Mouse (Mus musculus): ENCODE results near the gene Zfp84.
"Not testable (repeated sequence)": the region's sequence is repeated elsewhere in the genome, so short reads cannot be mapped to it uniquely, and the experiment has no call there.

Zfp84 gene

DNA sequence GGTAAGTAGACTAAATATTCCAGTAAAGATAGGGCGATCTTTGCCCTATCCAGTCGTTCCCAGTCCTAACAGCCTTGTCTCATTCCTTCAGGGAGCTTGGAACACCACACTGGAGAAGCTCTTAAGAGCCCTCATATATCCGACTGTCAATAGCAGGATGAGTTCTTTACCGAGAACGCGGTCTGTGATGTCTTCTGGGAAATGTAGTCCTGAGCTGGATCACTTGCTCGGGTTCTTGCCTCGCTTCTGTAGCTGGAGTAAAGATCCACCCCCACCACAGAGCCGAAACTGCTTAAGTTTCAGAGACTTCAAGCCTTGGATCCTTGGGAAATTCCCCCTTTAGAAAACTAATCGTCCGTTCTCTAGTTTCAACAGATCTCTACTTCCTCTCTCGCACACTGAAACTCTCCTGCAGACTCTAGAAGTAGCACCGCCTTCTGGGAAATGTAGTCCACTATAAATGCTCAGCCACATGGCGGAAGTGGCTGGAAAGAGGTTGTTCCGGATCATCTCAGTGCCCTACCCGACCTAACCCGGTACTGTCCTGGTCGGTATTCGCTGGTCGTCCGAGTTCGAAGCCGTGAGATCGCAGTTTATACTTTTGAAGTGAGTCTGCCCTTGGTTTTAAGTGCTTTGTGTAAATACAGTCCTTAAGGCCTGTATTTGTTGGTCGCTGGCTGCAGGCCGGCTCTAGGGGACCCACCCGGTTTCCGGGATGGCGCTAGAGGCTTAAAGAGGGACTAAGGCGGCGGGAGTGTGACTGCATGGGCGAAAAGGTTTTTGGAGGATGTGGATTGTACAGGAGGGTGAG is at the start of gene Zfp84:
Gene Zfp84, plus strand, starts transcription at position 463 of the 811 bp plus-strand sequence.
- DNase-seq, result peak; percentile 85

GRCm38 (mm10) chr7:29725461-29726142 is 42.8 kb upstream of the Zfp84 start:
- DNase-seq, result not testable (repeated sequence)

GRCm38 (mm10) chr7:29726860-29727259 is 41.5 kb upstream of the Zfp84 start, which contains the start of gene Catsperg2:
Gene Catsperg2, minus strand, starts transcription at chr7:29727032.
- DNase-seq, result not testable (repeated sequence)

GRCm38 (mm10) chr7:29728055-29728454 is 40.3 kb upstream of the Zfp84 start:
- DNase-seq, result no peak

DNA sequence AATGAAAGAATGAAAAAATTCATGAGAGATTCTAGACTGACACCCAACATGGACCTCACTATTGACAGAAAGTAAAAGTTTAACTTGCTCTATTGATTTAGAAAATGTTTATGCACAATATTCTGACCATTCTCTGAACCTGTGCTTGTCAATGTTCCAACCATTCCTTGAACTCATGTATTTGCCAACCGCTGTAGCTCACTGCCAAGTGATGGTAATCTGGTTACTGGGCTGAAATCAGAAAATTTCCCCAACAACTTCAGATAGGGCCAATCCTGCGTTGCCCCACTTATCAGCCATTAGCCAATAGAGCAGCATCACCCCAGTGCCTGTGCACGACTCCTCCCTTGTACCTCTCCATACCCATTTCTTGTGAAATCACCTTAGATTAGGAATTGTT is 26.1 kb upstream of the Zfp84 start:
- no peak for DNase-seq

DNA sequence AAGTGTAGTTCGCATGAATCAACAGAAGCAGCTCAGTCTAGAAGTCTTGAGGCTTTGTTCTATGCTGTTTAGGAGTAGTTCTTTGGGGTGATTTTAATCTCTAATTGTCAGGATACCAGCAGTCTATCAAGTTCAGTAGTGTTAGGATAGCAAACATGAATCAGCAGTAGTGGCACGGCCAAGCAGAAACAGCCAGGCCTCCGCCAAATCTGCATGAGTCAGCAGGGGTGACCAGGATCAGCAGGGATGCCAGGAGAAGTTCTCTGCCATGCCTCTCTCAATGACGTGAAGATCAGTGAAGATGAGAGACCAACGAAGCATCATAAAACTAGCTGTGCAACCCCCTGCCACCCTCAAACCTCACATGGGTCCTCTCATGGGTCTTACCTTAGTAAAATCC is 7.9 kb upstream of the Zfp84 start:
- DNase-seq, result no peak

DNA sequence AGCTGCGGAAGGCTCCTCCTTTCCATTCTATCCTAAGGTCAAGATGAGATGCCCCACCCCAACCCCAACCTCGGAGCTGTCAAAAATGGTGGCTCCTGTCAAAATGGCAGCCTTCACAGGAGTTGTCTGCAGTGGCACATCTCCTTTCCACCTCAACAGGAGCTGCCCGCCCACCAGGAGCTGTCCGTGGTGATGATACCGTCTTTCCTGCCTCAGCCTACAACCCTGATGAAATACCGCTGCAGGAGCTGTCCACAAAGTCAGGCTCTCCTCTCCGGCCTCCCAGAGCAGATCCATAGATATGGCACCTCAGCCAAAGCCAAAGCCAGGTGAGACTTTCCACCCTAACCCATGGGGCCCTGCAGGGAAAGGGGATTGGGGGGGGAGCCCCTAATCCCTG is 3.6 kb upstream of the Zfp84 start:
- no peak for DNase-seq

DNA sequence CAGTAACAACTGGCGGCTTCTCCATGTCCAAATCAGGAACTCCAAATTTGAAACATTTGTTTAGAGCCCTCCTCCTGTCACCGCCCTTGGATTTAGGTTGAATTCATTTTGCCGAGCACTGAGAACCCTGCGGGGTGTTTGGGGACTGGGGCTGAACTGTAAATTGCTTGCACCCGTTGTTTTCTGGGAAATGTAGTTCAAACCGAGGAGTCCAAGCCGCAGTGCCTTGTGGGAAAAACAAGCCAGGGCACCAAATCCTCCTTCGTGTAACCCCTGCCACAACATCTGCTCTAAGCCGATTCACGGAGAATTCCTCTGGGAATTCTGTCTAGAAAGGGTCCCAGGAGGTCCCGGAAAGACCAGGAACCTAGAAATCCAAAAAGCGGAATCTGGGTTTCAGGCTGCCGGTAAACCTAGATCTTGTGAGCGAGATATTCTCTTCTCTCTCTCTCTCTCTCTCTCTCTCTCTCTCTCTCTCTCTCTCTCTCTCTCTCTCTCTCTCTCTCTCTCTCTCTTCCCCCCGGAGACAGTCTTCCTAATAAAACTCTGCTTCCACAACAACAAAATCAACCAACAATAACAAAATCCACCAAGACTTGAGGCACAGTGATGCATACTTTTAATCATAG is 1.2 kb upstream of the Zfp84 start:
- DNase-seq, result peak; percentile 83

DNA sequence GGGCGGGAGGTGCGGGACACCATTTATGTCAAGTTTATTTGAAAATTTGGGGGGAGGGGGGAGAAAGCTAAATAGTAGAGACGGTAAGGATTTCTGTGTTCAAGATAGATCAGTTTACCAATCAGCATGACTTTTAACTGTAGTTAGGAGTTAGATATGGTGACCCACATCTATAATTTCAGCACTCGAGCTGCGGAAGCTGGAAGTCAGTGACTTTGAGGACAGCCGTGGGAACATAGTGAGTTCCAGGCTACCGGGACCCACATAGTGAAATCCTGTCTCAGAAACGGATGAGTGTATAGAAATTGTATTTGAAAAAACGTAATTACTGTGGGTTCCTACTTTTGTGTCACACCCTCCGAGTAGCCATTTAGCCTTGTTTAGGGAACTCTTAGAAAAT is 628 bp downstream of the Zfp84 start:
- no peak for DNase-seq

- no peak for DNase-seq
Measured at GRCm38 (mm10) chr7:29773503-29773902, 5.2 kb downstream of the Zfp84 start.

DNA sequence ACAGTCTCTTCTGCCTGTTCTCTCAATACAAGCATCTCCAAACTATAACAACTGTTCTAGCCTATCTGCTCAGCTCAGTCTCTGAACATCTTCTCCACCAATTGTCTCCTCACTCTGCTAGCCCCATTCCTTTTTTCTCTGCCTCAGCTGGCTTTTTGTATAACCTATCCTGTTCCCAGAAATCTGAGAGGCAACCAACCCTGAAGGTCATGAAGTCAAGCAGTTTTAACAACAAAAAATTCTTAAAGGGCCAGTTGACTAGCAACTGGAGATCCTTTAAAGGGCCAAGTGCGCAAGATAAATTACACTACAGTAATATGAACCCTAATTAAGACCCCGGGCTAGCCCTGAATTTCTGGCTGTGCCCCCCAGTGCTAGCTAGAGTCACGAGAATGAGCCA is 6.0 kb downstream of the Zfp84 start:
- no peak for DNase-seq

DNA sequence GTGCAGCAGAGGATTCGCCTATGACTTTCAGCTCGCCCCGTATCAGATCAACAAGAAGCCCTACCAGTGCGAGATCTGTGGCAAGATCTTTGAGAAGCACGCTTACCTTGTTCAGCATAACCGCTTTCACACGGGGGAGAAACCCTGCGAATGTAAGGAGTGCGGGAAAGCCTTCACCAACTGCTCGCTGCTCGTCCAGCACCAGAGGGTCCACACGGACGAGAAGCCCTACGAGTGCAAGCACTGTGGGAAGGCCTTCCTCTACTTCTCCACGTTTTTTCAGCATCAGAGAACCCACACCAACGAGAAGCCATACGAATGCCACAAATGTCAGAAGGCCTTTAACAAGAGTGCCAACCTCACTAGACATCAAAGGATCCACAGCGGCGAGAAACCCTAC is 8.2 kb downstream of the Zfp84 start:
- no peak for DNase-seq

DNA sequence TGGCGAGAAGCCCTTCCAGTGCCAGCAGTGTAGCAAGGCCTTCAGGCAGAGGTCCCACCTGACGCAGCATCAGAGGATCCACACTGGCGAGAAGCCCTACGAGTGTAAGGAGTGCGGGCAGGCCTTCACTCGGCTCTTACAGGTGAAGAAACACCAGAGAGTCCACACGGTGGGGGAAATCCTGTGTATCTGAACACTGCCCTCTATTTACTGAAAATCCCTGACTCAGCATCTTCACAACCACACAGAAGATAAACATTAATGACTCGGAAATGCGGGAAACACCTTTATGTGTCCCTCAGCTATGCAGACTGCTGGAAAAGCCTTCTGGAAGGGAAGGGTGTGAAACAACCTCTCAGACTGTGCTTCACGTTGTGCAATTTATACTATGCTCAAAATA is 9.0 kb downstream of the Zfp84 start:
- no peak for DNase-seq

DNA sequence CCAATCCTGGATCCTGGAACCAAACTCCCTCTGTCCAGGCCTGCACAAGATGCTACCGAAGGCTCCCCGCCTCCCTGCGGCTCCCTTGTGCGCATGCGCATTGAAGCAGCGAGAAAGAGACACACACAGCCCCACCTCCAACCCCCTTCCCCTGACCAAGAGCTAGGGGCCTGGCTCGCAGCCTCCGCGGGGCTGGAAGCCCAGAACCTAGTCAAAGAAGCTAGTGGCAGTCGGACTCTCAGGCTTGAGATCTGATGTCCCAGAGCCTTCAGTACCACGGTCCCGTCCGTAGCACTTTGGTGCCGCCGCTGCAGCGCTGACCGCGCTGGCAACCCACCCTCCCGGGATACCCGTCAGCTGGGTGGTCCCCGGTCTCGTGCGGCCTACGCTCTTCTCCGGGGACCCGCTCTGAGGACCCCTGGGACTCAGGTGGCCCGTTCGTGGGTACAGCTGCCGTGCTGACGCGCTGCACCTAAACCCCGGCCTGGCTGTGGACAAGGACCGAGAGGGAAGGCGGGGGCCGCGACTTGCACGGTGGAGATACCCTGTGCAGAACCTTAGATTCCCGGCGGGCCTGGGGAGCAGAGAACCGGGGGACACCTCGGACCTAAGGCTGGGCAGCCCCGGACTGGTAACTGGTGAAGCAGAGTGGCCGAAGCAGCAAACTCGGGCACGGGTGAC is 15.7 kb downstream of the Zfp84 start, which contains the start of gene Zfp30:
Gene Zfp30, plus strand, starts transcription at position 128 of the 681 bp plus-strand sequence.
- DNase-seq, result peak; percentile 80

DNA sequence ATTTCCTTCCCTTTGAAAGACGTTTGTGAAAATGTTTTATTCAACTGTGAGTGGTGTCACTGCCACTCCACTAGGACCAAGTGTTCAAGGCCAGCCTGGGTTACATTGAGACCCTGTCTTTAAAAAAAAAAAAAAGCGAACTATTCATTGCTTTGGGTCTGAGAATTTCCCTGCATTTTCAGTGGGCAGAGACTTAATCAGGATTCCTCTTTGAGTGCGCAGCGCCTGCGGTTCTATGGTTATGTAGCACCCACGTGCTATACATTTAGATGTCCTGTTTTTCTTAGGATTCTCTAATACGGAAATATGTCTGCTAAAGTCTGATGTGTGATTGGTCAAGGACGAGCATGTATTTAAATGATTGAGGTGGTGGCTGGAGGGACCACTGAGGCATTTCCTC is 16.7 kb downstream of the Zfp84 start:
- no peak for DNase-seq

DNA sequence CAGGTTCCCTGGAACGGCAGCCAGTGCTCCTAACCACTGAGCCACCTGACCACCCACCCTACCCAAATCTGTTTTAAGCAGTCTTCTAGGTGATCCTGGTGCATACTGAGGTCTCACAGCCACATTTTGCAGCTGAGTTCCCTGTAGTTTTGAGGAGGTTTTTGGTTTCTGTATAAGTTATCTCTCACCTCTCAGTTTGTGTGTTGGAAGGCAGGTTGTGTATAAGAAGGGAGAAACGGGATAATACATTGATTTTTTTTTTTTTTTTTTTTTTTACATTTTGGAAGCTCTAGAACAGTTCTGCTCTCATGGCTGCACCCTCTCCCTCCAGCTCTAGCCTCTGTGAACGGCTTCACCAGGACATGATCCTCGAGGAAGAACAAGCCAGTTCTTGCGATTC is 17.5 kb downstream of the Zfp84 start:
- no peak for DNase-seq

DNA sequence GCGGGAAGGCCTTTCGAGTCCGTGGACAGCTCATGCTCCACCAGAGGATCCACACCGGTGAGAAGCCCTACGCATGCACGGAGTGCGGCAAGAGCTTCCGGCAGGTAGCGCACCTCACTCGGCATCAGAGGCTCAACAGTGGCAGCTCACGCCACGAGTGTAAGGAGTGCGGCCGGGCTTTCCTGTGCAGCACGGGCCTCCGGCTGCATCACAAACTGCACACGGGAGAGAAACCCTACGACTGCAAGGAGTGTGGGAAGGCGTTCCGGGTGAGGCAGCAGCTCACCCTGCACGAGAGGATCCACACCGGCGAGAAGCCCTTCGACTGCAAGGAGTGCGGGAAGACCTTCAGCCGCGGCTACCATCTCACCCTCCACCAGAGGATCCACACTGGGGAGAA is 24.6 kb downstream of the Zfp84 start:
- no peak for DNase-seq

GRCm38 (mm10) chr7:29807046-29807445 is 38.7 kb downstream of the Zfp84 start:
- no peak for DNase-seq

GRCm38 (mm10) chr7:29812244-29812643 is 43.9 kb downstream of the Zfp84 start:
- DNase-seq, result no peak

- DNase-seq, result no peak
Measured at GRCm38 (mm10) chr7:29814381-29814780, 46.0 kb downstream of the Zfp84 start.

DNA sequence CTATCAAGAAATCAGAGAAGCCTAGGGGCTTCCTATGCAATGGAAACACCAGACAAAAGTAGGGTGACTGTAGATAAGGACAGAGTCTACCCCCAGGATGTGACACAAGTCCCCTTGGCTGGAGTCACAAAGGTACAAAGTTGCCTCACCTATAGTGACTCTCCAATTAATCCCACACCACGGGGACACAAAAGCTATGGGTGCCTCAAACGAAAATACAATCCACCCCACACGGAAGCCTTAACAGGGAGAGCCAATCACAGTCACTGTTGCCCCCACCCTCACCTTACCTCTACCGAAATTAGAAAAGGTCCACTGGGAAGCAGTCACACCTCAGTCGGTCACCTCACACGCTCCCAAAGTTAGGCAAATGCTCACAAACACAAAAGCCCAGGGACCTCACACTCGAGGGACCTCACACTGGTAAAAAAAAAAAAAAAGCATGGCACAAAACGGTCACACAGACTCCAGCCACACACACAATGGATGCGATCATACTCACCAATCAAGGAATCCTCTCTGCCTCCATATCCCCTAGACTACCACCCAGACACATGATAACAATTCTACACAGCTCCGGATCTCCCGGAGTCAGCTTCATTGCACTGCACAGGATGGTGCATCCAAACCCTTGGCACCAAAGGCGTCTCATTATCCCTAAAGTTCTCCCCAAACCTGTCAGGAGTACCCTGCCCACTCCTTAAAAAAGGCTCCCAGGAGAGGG is 46.9 kb downstream of the Zfp84 start:
- no peak for DNase-seq

GRCm38 (mm10) chr7:29815910-29816429 is 47.6 kb downstream of the Zfp84 start, which contains the start of gene Zfp790:
Gene Zfp790, plus strand, starts transcription at chr7:29816114.
- peak; percentile 81 for DNase-seq
